Mouse (Mus musculus): Measurements from ENCODE around the gene Arhgef17. TPM values are rescaled to one million over a fixed set of nuclear protein-coding genes. Genes with fewer than 3 reads are reported as not detected.

Gene Arhgef17
- polyA plus RNA-seq, 1 experiment from 2014 or later = 11.0 TPM

DNA sequence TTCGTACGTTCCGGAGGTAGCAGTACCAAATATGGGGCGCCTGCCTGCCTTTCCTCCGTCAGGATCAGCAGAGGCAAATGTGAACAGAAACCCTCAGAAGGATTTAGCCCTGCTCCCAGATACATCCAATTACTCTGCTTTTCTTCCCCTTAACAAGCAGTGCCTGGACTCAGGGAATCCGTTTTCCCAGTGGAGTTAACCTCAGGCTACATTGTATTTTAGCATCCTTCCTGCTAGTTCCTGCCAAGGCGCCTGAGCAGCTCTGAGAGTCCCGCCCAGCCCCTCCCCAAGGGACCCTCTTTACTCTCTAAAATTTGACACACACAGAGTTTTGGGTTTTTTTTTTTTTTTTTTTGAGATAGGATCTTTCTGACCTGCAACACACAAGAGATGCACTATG is 31.5 kb upstream of the Arhgef17 start:
- Histone ChIP-seq H3K4me1 (no peaks in the 10 kb centered on the region), H3K36me3 (no peaks in the 10 kb centered on the region), H3K4me3 (no peak overlapping the region), H3K9me3 (no peaks in the 10 kb centered on the region), H3K27ac (no peak overlapping the region), H3K9ac (no peak overlapping the region), H3K4me2 (replicated peaks) (no peak overlapping the region), H3K27me3 (no peaks in the 10 kb centered on the region)
- ATAC-seq (ENCODE audit: insufficient number of reproducible peaks, insufficient read depth, low FRiP score, low TSS enrichment) = no peak
- 50% methylated on average over 8 of the region's 8 CpGs for WGBS

DNA sequence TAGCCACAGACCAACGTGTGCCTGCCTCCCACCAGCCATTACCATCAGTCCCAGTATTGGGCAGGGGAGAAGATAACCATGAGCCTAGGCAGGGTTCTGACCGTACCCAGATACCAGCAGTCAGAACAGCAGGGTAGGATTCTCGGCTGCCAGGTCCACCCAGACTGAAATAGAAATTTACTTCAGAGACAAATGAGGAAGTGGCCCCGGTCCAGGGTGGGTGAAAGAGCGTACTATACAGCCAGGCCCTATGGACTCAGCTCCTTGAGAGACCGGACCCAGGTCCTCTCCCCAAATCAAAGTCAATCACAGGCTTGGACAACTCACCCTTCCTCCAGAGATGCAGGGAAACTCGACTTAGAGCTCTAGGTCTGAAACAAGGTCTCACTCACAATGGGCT is 29.2 kb upstream of the Arhgef17 start:
- Histone ChIP-seq H3K4me2 (replicated peaks) (no peak overlapping the region), H3K27me3 (no peaks in the 10 kb centered on the region), H3K4me1 (no peaks in the 10 kb centered on the region), H3K9me3 (no peaks in the 10 kb centered on the region), H3K9ac (no peak overlapping the region), H3K4me3 (no peak overlapping the region), H3K27ac (no peak overlapping the region), H3K36me3 (no peaks in the 10 kb centered on the region)
- ATAC-seq (ENCODE audit: insufficient number of reproducible peaks, insufficient read depth, low FRiP score, low TSS enrichment) = no peak
- WGBS = 78% methylated on average over 7 of the region's 7 CpGs

DNA sequence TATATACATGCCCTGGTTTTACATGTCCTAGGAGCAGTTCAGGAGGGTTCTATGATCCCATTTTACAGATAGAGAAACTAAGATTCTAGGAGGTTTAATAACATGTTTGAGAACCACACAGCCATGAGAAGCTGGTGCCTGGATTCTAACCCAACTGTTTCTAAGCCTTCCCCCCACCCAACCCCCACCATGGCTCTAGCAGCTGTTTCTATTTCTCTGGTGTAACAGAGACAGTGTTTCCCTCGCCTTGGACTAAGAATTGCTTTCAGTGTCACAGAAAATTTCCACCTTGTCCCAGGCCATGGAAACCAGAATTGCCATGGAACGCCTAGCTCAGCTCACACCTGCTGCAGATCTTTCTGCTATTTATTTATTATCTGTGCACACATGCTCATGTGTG is 28.6 kb upstream of the Arhgef17 start:
- H3K9me3 ChIP-seq = no peaks in the 10 kb centered on the region
- no peak overlapping the region for H3K9ac ChIP-seq
- 62% methylated on average over 2 of the region's 2 CpGs for WGBS
- no peak overlapping the region for H3K4me3 ChIP-seq
- H3K4me1 ChIP-seq = no peaks in the 10 kb centered on the region
- H3K4me2 ChIP-seq (replicated peaks) = no peak overlapping the region
- no peak for ATAC-seq (ENCODE audit: insufficient number of reproducible peaks, insufficient read depth, low FRiP score, low TSS enrichment)
- H3K27ac ChIP-seq = no peak overlapping the region
- no peaks in the 10 kb centered on the region for H3K36me3 ChIP-seq
- H3K27me3 ChIP-seq = no peaks in the 10 kb centered on the region

DNA sequence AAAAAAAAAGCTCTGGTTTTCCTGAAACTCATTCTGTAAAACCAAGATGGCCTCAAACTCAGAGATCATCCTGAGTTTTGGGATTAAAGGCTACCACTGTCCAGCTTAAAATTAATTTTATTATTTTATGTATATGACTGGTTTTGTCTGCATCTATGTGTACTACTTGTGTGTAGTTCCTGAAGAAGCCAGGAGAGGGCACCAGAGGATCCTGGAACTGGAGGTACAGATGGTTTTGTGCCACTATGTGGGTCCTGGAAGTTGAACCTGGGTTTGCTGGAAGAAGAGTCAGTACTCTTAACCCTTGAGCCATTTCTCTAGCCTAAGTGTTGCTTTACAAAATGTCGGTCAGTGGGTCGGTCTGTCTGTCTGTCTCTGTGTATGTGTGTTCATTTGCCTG is 26.5 kb upstream of the Arhgef17 start:
- WGBS = 95% methylated on average over 2 of the region's 2 CpGs

DNA sequence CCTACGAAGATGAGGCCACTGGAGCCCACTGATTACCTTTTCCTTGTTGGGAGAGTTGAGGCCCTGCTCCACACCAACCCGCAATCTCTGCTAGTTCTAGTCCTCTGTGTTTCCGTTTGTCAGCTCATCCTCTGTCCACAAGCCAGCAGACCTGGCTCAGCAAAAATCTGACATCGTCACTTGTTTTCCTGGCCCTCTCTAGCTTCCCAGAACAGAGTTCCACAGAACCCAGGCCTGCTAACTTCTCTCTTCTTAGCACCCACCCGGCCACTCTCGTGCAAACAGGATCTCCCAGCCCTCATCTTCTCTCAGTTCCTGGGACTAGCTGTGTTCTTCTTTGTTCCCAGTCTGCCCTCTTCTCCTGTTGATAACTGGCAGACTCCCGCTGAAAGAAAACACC is 20.8 kb upstream of the Arhgef17 start:
- no peak overlapping the region for H3K9ac ChIP-seq
- WGBS = 80% methylated on average over 7 of the region's 7 CpGs
- ATAC-seq (ENCODE audit: insufficient number of reproducible peaks, insufficient read depth, low FRiP score, low TSS enrichment) = no peak
- H3K27me3 ChIP-seq = no peaks in the 10 kb centered on the region
- H3K4me3 ChIP-seq = no peak overlapping the region
- H3K9me3 ChIP-seq = no peaks in the 10 kb centered on the region
- no peak overlapping the region for H3K27ac ChIP-seq
- H3K4me2 ChIP-seq (replicated peaks) = no peak overlapping the region
- H3K4me1 ChIP-seq = peaks cover 3% of the 10 kb centered on the region; the same call in 1 of the 2 replicates
- H3K36me3 ChIP-seq = no peaks in the 10 kb centered on the region

More for the DNA sequence above, 26.5 kb upstream of the Arhgef17 start:
- H3K4me2 ChIP-seq (replicated peaks) = no peak overlapping the region
- H3K4me3 ChIP-seq = no peak overlapping the region
- H3K36me3 ChIP-seq = no peaks in the 10 kb centered on the region
- no peaks in the 10 kb centered on the region for H3K27me3 ChIP-seq
- no peak for ATAC-seq (ENCODE audit: insufficient number of reproducible peaks, insufficient read depth, low FRiP score, low TSS enrichment)
- H3K4me1 ChIP-seq = no peaks in the 10 kb centered on the region
- H3K9ac ChIP-seq = no peak overlapping the region
- no peak overlapping the region for H3K27ac ChIP-seq
- no peaks in the 10 kb centered on the region for H3K9me3 ChIP-seq

DNA sequence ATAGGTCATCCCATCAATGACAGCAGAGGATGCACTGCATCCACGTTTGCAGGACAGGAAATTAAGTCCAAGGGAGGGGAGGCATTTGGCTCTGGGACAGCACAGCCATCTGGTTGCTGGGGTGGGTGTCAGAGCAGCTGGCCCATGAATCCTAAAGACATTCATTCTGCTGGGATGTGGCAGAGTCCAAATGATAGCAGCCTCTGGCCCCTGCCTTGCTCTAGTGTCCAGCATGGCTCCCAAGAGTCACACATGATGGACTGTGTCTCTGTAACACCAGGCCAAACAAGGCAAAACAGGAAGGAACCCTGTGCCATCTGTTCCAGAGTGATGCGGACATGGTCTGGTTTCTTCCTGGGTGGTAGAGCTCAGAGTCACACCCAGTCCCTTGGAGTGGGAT is 20.0 kb upstream of the Arhgef17 start:
- no peak for ATAC-seq (ENCODE audit: insufficient number of reproducible peaks, insufficient read depth, low FRiP score, low TSS enrichment)
- Histone ChIP-seq H3K4me1 (peaks cover 3% of the 10 kb centered on the region; the same call in 1 of the 2 replicates), H3K4me3 (no peak overlapping the region), H3K4me2 (replicated peaks) (no peak overlapping the region), H3K9ac (no peak overlapping the region), H3K27ac (no peak overlapping the region), H3K27me3 (no peaks in the 10 kb centered on the region), H3K9me3 (no peaks in the 10 kb centered on the region), H3K36me3 (no peaks in the 10 kb centered on the region)
- WGBS = 61% methylated on average over 2 of the region's 2 CpGs

DNA sequence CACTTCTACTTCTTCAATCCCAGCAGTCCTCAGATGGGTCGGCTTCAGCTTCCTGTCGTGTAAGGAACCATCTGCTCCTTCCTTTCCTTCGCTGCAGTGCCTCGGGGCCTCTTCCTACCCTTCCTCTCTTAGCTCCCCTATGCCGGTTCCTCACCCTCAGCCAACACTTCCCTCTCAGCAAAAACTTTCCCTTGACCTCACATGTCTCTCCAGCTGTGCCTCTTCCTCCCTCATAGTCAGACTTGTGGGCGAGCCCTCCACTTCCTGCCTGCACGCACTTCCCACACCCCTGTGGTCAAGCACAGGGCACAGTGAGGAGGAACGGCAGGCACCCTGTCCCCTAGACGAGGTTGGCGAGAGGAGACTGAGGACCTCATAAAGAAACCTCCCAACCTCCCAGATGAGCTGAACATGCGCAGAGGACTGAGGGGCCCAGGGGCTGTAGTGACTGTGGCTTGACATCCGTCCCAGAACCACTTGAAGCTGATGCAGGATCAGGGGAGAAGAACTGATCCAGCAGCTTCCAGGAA is 18.6 kb upstream of the Arhgef17 start:
- Histone ChIP-seq H3K4me3 (no peak overlapping the region), H3K9ac (no peak overlapping the region), H3K4me1 (peaks cover 3% of the 10 kb centered on the region; the same call in 1 of the 2 replicates), H3K4me2 (replicated peaks) (no peak overlapping the region), H3K27ac (no peak overlapping the region), H3K27me3 (no peaks in the 10 kb centered on the region), H3K36me3 (no peaks in the 10 kb centered on the region), H3K9me3 (no peaks in the 10 kb centered on the region)
- 42% methylated on average over 12 of the region's 12 CpGs for WGBS
- ATAC-seq (ENCODE audit: insufficient number of reproducible peaks, insufficient read depth, low FRiP score, low TSS enrichment) = no peak

DNA sequence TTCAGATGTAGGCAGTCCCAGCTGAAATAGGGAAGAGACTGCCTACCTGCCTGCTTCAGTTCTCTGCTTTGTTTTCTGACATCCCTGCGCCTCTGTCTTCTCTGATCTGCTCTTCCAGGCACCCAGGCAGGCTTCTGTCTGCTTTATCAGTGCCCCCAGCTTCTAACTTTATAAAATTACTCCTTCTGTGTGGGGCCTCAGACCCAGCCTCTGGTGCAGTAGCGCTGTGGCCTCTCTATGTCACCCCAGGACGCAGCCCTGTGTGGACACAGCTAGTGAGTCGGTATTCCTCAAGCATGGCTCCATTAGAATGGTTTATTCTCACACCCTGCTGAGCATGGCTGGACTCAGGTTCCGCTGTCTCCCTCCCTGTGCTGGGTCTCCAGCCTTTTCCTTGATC is 18.1 kb upstream of the Arhgef17 start:
- H3K4me1 ChIP-seq = peaks cover 3% of the 10 kb centered on the region; the same call in 1 of the 2 replicates

DNA sequence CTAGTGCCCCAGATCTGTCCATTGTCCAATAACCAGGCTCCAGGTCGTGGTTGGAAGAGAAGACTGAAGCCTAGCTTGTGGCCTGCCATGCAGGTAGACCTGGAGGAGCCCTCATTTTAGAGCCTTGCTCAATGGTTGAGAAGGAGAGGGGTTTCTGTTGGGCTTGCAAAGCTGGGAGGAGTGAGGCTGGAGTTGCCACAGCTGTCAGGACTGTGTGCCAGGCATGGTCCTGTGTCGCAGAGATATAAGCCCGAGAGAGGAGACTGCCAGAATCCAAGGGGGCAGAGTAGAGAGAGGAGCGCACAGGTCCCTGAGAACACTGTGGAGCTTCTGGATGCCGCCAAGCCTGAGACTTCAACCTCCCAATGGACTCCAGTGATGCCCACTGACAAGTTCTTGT is 12.8 kb upstream of the Arhgef17 start:
- no peak overlapping the region for H3K27ac ChIP-seq
- no peak overlapping the region for H3K4me3 ChIP-seq
- H3K27me3 ChIP-seq = no peaks in the 10 kb centered on the region
- peaks cover 15% of the 10 kb centered on the region; the same call in 1 of the 2 replicates for H3K4me1 ChIP-seq
- ATAC-seq (ENCODE audit: insufficient number of reproducible peaks, insufficient read depth, low FRiP score, low TSS enrichment) = no peak
- H3K36me3 ChIP-seq = no peaks in the 10 kb centered on the region
- 92% methylated on average over 5 of the region's 5 CpGs for WGBS
- H3K4me2 ChIP-seq (replicated peaks) = no peak overlapping the region
- H3K9ac ChIP-seq = no peak overlapping the region
- no peaks in the 10 kb centered on the region for H3K9me3 ChIP-seq

More for the DNA sequence above, 18.1 kb upstream of the Arhgef17 start:
- Histone ChIP-seq H3K36me3 (no peaks in the 10 kb centered on the region), H3K4me3 (no peak overlapping the region), H3K27ac (peak overlapping the region; percentile 52; the same call in 1 of the 2 replicates), H3K9ac (no peak overlapping the region), H3K4me2 (replicated peaks) (no peak overlapping the region), H3K9me3 (no peaks in the 10 kb centered on the region), H3K27me3 (no peaks in the 10 kb centered on the region)
- no peak for ATAC-seq (ENCODE audit: insufficient number of reproducible peaks, insufficient read depth, low FRiP score, low TSS enrichment)
- WGBS = 76% methylated on average over 5 of the region's 5 CpGs

DNA sequence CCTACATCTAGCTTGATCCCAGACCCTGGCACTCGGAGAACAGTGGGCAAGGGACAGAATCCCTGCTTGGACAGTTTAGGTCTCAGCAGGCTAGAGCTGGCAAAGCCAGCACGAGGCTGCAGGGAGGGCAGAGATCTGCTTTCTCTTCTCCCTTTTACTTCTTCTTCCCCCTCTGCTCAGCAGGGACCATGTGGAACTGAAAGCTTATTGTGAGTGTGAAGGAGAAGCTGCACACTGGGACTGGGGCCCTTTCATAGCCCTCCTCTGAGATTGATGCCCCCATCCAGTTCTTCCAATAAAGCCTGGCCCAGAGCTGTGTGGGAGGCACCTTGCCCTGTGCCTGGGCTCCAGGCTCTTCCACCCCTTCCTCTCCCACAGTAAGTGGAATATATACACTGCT is 12.4 kb upstream of the Arhgef17 start:
- Histone ChIP-seq H3K27ac (no peak overlapping the region), H3K4me2 (replicated peaks) (no peak overlapping the region), H3K9ac (no peak overlapping the region), H3K4me1 (peaks cover 15% of the 10 kb centered on the region; the same call in 1 of the 2 replicates), H3K4me3 (no peak overlapping the region), H3K27me3 (no peaks in the 10 kb centered on the region), H3K9me3 (no peaks in the 10 kb centered on the region), H3K36me3 (no peaks in the 10 kb centered on the region)
- 60% methylated on average over 2 of the region's 2 CpGs for WGBS
- no peak for ATAC-seq (ENCODE audit: insufficient number of reproducible peaks, insufficient read depth, low FRiP score, low TSS enrichment)

DNA sequence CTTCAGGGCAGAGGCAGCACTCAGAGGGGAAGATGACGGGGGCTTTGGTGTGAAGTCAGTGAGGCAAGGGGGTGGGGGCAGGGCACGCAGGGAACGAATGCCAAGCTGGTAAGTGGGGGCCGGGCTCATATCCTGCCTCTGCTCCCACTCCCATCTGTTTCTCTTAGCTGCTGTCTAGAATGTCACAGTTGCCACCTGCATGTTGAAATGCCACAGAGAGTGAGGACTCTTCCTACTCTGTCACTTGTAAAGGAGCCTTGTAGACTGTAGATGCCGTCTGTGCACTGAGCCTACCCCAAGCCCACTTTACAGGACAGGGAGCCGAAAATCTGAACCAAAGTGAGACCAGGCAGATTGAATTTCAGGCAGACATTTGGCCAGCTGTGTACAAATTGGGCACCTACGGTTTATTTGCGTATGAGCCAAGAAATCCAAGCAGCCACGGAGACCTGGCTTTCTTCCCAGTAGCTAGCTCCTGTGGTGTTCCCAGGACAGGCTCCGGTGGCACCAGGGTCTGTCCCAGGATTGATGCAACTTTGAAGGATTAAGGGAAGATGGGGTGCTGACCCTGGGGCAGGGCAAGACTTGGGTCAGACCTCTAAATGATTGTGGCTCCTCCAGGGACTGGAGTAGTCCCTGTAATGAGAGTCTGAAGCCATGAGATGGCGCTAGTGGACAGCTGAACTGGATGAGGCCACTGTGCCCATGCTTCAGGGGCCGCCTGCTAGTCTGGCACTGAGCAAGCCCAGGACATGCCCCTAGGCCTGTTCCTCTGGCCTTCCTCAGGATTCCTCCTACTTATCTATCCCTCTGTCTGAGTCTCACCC is 11.1 kb upstream of the Arhgef17 start:
- no peaks in the 10 kb centered on the region for H3K36me3 ChIP-seq

DNA sequence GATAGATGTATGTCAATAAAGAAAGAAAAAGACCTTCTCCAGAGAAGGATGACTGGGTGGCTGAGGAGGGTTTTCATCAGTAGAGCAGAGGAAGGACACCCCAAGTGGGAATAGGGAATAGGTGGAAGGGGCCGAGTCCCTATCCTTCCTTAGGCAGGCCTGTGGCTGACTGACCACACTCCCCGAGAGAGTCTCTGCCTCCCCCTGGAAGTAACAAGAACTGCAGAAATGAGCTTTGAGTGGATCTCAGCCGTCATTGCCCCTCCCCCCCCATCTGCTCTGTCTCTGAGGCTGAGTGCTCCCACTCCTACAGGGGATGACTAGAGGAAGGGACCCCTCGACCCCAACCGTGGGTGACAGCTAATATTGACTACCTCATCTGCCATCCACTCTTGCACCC is 9.3 kb upstream of the Arhgef17 start:
- H3K9ac ChIP-seq = no peak overlapping the region
- H3K27ac ChIP-seq = no peak overlapping the region
- no peak overlapping the region for H3K4me2 ChIP-seq (replicated peaks)
- WGBS = 39% methylated on average over 5 of the region's 5 CpGs
- peaks cover 15% of the 10 kb centered on the region; the same call in 1 of the 2 replicates for H3K4me1 ChIP-seq
- no peaks in the 10 kb centered on the region for H3K36me3 ChIP-seq
- ATAC-seq (ENCODE audit: insufficient number of reproducible peaks, insufficient read depth, low FRiP score, low TSS enrichment) = no peak
- no peaks in the 10 kb centered on the region for H3K27me3 ChIP-seq
- no peak overlapping the region for H3K4me3 ChIP-seq
- no peaks in the 10 kb centered on the region for H3K9me3 ChIP-seq

More for the DNA sequence above, 11.1 kb upstream of the Arhgef17 start:
- WGBS = 35% methylated on average over 12 of the region's 12 CpGs
- H3K4me3 ChIP-seq = no peak overlapping the region
- H3K4me2 ChIP-seq (replicated peaks) = no peak overlapping the region
- ATAC-seq (ENCODE audit: insufficient number of reproducible peaks, insufficient read depth, low FRiP score, low TSS enrichment) = peak; percentile 30; the same call in 1 of the 2 replicates
- H3K9me3 ChIP-seq = no peaks in the 10 kb centered on the region
- H3K27me3 ChIP-seq = no peaks in the 10 kb centered on the region
- no peak overlapping the region for H3K9ac ChIP-seq
- H3K27ac ChIP-seq = no peak overlapping the region
- H3K4me1 ChIP-seq = peaks cover 15% of the 10 kb centered on the region; the same call in 1 of the 2 replicates
